Mouse (Mus musculus): ENCODE measurements around the gene Lrg1.

Gene Lrg1

DNA sequence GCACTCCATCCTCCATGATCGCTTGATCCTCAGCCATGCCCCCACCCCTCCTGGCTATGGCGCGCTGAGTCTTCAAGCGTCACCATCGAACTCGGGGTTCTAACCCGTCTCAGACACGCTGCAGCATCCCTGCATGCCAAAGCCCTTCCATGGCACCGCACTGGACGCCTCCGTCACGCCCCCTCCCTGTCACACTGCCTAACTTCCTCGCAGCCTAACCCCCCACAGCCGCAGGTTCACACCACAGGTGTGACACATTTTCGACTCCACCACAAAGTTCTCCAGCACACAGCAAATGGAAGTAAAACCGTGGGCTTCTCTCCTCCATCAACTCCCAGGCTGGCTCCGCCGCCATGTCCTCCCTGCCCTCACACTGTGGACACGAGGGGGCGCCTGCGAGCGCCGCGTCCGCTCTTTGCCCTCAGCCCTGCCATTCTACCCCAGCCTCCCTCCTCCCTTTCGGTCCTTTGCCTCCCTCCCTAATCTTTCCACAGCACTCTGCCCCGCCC, 12.7 kb upstream of the Lrg1 start:
- DNase-seq (ENCODE audit: low spot score): peak; percentile 60

DNA sequence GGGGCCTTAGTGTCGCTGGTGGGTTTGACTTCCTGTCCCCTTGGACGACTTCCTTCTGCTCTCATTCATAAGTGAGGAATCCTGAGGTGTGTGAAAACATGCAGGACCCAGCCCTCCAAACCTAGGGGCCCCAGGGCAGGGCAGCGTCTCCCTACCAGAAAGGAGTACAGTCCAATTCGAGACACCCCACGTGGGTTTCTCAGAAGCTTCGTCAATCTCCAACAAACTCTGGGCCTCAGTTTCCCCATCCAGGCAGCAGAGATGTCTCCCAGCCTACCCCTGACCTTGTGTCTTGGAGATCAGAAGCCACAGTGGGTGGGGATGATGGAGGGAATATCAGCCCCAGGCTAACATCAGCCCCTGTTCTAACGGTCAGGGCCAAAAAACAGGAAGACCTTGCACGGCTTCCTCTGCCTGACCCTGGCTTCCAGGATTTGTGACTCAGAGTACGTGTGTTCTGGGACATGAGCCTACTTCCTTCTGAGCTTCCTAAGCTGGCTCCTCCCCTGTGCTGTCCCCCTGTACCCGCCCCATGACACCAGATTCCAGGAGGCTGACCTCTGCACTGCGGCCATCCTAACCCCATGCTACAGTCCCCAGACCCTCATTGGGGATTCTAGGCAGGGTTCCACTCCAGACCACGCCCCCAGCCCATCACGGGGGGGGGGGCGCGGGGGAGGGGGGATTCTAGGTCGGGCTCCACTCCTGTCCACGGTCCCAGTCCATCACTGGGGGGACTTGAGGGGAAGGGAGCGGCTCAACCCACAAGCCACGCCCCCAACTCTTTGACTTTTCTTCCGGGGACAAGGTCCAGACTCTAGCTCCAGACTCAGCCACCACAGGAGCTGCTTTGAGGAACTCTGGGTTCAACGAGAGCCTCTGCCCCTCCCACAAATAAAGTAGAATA, 11.9 kb upstream of the Lrg1 start:
- no peak for DNase-seq (ENCODE audit: low spot score)

DNA sequence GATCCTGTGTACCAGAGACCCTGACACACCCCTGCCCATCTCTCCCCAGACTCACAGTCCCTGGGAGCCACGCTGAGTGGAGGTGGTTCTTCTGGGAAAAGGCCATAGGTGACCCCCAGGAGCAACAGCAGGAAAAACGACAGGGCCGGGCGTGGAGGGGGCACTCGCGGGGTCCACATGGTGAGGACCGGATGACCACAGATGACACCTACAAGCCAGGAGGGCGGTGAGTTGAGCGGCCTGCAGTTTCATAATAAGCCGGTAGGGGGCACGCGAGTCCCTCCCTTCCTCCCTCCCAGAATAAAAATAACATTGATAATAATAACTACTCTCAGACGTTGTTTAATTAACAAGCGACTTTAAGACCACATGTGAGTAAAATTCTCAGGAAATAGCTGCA, 10.9 kb upstream of the Lrg1 start:
- DNase-seq (ENCODE audit: low spot score): peak; percentile 62

DNA sequence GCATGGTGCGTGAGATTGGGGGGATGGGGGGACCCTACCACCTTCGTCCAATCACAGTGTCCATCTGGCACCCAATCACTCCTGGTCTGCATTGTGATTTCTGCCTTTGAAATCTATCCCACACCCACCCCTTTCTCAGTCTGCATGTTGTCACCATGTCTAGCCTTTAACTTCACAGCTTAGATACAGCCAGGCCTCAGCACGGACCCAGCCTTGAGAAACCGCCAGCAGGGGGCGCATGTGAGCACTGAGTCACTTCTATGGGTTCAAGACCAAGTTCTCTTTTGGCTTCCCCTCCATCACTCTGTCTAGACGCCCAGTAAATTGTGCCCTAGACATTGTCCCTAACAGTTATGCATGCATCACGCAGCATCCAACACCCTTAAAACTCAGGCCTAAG, 10.0 kb upstream of the Lrg1 start:
- DNase-seq (ENCODE audit: low spot score): peak; percentile 64

DNA sequence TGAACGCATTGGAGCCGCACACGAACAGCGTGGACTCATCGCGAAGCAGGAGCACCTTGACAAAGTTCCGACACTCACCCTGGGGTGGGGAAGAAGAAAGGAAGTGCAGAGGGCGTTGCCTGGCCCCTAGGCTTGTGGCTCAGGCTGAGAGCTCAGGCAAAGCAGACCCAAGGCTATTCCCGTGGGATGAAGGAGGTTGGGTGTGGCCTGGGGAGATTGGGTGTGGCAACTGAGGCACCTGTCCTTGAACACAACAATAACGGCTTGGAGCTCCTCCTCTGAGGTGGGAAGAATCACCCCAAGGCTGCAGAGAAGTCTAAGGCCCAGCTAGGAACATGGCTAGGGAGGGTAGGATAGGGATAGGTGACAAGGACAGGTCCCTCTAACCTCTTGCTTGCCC, 9.3 kb upstream of the Lrg1 start:
- no peak for DNase-seq (ENCODE audit: low spot score)

DNA sequence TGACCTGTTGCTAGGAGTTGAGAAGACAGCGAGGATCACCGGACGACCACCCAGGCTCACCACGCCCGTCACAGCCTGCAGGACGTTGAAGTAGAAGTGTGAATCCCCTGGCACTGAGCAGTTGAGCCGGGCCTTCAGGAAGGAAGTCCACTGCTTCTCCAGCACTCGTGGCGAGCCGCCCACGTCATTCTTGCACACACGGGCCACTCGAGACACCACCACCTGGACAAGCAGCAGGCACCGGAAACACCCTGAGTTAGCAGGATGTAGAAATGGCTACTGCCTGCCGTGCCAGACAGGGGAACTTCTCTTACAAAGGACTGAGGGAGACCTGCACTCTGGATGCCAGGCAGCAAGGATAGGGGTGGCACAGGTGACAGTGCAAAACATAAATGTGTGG, 6.4 kb upstream of the Lrg1 start:
- no peak for DNase-seq (ENCODE audit: low spot score)

DNA sequence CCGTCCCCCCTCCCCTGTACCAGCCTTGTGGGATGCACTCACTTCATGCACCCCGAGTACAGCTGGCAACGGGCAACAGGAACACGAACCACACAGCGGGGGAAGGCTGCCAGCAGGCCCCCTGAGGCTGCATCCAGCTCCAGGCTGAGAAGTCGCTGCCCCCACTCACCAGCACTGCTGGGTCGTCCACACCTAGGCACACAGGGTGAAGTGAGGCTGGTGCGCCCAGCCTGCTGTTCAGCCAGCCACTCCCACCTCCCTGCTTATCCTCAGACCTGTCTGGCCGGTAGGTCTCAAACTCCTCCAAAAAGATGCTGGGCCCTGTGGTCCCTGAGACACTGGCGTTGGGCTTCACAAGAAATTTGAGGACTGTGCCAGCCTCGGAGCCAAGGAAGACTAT, 4.4 kb upstream of the Lrg1 start:
- DNase-seq (ENCODE audit: low spot score): no peak

DNA sequence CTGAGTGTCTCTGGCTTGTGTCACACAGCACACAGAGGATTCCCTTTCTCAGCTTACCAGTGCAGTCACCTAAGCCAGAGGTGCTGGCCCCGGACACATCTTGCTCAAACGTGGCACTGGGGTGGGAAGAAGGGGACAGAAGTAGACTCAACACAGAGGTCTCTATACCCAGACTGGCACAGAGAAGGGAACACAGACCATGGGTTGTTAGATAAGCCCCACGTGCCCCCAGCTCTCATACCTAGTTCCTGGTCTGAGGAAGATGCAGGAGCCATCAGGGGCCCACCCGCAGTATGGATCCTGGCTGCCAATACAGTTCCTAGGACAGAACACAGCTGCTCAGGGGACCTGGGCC, 3.5 kb upstream of the Lrg1 start:
- DNase-seq (ENCODE audit: low spot score): no peak

DNA sequence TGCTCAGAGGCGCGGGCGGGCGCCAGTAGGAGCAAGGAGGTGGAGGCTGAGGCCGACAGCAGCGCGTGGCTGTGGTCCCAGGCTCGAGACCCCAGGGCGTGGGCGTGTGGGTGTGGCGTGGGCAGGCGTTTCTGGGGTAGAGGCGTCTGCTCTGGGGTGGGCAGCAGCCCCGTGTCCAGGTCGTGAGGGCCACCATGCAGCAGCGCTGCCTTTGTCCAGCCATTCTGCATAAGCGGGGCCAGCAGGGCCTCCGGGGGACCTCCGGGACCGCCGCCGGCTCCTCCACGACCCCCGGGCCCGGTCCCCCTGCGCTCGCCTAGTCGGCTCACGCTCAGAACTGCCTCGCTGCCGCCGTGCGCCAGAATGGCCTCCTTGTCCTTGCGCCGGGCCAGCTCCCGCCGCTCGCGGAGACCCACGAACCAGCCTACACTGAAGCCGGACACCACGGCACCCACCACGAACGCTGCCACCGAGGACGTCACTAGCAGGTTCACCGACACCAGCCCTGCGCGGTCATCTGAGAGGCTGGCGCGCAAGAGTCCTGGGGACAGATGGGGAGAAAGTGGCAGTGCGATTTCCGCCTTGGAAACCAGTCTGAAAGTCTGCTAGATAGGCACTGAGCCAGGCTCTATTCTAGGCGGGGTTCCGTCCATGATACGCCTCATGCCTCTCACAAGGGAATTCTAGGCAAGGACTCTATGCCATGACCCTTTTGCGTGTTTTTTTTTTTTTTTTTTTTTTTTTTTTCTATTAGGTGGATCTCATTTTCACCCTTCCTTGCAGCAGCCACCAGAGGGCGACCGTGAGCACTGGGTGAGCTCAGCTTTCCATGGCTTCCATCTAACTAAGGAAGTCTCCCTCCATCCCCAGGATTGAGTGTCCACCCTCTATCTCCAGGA, 2.8 kb upstream of the Lrg1 start:
- DNase-seq (ENCODE audit: low spot score): peak; percentile 21

DNA sequence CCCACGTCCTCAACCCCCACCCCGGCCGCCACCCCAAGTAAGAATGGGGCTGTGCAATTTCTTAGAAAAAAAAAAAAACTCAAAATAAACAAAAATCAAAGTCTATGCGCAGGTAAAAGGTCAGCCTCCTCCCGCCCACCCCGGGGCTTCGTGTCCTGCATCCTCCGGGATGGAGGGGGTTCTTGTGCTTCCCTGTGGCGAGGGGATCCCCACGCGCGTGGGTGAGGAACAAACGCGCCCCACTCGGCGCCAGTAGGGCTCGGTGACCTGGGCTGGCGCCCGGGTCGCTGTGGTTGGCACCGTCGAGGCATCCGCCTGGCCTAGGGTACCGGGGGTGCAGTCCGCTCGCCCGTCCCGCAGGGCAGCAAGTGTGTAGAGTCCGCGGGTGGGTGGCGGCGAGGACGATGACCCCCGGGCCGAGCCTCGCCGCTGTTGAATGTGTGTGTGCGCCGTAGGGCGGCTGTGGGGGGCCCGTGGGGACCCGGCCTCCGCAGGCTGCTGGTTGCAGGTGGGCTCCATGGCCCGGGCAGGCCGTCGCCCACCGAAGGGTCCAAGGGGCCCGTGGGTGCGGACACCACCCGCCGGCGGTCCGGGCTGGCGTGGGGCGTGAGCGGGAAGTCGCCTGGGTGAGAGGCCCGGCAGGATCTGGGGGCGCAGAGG, 2.0 kb upstream of the Lrg1 start:
- DNase-seq (ENCODE audit: low spot score): no peak

DNA sequence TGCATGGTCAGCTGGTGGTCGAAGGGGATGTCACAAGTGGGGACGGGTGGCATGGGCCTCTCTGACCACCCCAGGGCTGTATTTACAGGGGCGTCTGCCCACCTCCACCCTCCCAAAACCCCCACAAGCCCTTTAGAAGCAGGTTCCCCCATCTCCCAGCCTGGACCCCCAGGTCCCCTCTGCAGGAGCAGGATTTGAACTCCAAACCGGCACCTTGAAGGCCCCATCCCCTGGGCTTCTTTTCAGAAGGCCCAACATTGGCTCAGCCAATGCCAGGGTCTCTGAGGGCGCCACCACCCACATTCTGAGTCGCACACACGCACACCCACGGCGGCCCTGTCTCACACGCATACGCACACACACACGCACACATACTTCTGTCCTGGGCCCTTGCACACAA, 1.4 kb upstream of the Lrg1 start:
- no peak for DNase-seq (ENCODE audit: low spot score)

DNA sequence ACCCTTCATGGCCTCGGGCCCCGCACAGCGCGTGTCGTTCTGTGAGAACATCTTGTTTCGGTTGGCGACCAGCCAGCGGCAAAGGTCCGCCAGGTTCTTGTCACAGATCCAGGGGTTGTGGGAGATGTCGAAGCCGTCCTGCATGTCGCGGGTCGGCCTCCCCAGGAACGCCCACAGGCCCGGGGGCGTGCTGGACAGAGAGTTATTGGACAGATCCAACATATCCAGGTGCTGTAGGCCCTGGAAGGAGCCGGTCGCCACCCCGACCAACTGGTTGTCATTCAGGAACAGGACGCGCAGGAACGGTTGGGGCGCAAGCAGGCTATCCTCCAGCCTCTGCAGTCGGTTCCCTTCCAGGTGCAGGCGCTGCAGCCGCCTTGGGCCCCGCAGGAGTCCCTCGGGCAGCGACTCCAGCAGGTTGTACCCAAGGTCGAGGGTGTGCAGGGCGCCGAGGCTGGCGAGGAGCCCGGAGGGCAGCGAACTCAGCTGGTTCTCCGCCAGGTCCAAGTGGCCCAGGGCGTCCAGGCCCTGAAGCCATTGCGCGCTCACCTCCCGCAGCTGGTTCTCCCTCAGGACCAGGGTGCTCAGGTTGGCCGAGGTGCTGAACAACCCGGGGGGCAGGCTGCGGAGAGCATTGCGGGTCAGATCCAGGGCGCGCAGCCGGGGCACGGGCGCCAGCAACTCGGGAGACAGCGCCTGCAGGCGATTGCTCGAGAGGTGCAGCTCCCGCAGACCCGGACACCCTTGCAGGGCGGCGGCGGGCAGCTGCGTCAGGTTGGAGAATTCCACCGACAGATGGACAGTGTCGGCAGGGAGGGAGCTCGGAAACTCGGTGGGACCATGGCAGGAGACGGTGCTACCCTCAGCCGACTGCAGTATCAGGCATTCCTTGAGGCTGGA, 1.6 kb downstream of the Lrg1 start:
- DNase-seq (ENCODE audit: low spot score): no peak

DNA sequence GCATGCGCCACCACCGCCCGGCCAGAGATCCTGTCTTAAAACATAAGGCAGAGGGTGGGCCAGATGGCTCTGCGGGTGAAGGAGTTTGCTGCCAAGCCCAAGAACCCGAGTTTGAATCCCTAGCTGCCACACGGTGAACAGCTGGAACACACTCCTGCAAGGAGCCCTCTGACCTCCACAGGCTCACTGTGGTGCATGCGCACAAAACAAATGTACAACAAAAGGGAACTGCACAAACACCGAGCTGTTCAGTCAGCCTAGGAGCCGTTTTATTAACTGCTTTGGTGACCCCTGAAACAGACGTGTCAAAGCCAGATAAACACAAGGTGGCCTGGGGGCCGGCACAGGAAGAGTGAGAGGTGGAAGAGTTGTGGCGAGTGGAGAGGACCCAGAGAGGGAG, 2.4 kb downstream of the Lrg1 start:
- DNase-seq (ENCODE audit: low spot score): no peak

DNA sequence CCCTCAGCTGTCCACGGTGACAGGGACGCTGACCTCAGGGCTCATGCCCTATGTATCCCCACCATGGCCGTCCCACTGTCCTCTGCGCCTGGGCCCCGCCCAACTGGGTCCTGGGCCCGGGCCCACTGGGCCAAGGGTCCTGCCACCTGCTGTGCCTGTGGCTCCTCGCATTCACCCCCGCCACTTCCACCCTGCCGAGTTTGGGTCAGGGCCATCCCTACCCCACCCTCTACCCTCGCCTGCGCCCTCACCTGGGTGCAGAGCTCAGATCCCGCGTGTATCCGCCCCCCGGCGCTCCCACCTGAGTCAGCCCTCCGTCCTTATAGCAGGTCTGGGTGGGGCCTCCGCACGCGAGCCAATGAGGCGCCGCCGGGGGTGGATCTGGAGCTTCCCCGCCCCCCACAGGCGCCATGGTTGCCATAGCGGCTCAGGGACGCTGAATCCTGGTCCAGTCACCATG, 4.5 kb downstream of the Lrg1 start, which contains the start of gene Plin5:
Gene Plin5, minus strand, starts transcription at position 346 of the 460 bp plus-strand sequence.
- no peak for DNase-seq (ENCODE audit: low spot score)

DNA sequence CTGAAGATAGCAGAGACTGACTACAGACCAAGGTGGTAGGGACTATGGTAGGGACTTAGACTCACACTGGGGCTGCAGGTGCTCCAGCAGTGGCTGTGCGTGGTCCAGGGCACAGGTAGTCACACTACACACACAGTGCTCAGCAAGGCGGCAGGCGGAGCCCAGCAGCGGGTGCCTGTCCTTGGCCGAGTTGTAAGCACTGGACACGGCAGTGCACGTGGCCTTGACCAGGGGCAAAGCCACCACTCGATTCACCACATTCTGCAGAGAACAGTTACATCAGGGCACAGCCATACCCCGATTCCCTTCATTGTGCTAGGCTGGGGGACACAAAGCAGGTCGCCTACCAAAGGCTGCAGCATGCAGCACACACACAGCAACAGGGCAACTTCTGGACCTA, 5.6 kb downstream of the Lrg1 start:
- no peak for DNase-seq (ENCODE audit: low spot score)

DNA sequence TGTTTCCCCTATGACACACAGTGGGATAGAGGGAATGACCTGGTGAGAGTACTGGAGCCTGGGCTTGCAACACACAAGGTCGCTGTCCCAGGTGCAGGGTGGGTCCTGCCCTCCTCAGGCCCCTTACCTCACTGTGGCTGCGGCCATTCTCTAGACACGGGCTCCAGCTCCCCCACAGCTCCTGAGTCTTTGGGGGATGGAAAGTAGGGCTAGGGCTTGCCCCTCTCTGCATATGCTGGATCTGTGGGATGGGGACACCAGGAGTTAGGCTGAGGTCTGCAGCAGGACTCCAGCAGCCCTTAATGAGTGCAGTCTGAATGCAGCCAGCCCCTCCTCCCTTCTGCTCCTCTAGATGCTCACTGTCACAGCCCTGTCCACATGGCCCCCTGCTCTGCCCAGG, 9.1 kb downstream of the Lrg1 start:
- DNase-seq (ENCODE audit: low spot score): no peak

DNA sequence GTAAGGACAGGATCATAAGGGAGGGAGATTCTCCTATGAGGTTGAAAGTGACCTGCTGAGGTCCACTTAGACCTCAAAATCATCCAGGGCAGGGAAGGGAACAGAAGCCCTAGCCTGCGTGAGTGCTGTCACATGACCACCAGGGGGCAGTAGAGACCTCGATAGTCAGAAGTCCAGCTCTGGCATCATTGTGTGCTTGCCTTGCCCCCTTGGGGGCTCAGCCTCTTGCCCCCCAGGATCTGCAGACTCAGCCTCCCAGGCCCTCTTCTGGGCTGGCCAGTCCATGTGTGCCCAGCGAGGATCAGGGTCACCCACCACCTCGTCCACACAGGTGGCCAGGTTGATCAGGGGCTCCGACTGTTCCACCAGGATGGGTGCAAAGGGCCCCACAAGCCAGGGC, 9.9 kb downstream of the Lrg1 start:
- DNase-seq (ENCODE audit: low spot score): peak; percentile 53

DNA sequence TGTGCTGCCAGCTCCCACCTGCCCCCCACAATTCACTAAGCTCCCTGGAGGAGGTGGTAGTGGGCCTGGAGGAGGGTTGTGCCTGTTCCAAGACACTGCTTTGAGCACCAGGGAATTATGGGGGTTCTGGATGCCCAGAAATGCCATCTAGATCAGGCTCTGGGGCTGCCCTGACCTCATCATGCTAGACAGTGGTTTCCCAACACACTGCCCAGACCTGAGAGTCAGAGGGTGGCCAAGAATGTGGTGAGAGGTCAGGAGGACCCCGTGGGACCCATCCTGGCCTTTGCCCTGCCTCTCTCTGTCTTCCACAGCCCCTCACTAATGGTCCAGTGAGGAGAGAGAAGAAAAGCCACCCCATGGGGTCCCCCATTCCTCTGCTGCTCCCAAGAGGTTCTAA, 10.8 kb downstream of the Lrg1 start:
- no peak for DNase-seq (ENCODE audit: low spot score)

DNA sequence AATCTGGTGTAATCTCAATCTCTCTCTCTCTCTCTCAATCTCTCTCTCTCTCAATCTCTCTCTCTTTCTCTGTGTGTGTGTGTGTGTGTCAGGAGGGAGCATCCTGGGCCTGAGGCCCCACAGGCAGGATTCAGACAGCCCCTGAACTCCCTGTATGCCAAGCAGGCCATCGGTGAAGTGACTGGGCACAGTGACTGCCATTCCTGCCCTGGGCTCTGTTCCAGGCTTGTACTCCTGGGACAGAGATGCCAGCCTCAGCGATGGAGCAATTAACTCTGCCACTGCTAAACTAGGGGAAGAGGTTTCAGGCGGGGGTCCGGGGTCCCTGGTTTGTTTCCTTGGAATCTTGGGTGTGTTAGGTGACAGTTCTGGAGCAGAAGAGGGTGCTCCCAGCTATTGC, 11.2 kb downstream of the Lrg1 start:
- no peak for DNase-seq (ENCODE audit: low spot score)

DNA sequence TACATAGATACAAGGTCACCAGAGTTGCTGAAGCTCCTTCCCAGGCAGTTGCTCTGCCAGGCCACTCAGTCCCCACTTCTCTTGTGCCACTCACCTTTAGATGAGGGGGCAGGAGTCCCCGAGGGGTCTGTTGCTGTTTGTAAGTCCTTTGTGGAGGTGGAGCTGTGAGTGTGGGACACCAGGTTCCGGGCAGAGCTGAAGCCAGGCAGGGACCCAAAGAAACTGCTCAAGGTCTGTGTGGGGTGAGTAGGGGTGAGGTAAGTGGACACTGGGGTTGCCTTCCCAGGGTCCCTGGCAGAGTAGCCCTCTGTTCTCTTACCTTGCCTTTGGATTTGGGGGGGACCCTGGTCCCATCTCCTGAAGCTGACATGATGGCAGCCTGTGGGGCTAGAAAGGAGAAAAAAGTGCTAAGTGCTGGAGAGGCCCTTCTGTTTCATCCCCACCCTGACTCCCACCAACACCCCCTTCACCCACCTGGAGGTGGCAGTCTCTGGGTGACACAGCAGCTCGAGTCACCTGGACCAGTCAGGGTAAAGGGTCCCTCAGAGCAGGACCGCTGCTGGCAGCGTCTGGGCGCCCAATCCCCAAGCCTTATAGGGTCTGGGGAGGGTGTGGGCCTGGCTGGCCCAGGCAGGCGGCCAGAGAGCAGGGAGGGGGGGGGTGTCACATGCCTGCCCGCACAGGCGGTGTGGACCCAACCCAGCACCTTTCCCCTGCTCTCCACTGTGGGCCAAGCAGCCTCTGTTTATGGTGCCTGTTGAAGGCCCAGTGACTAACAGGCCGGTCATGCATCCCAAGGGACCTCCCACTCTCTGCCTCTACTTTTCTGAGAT, 12.4 kb downstream of the Lrg1 start, which contains the start of gene Plin4:
Gene Plin4, minus strand, starts transcription at position 585 of the 833 bp plus-strand sequence.
- no peak for DNase-seq (ENCODE audit: low spot score)
